Mouse (Mus musculus) liver, embryonic 15.5 days (tissue): ENCODE measurements around the gene Trim54. TPM values are rescaled to one million over a fixed set of nuclear protein-coding genes. Genes with fewer than 3 reads are reported as not detected.

Experiments used
- ATAC-seq: fragments of 200-750 bp; cut with Nextera tagmentation; 2 replicates; pipeline ENCODE4 v1.8.0; 2017; ENCODE audit warnings: moderate number of reproducible peaks, mild to moderate bottlenecking, moderate library complexity; ENCODE audit not compliant: insufficient read depth
- H3K27ac ChIP-seq: fragments of 300-500 bp; sonication (generic); replicated peaks from 2 replicates; pipeline ENCODE4 v1.5.1; 2015; ENCODE audit warnings: mild to moderate bottlenecking, inconsistent platforms
- H3K27me3 ChIP-seq: fragments of 300-500 bp; sonication (generic); 2 replicates; pipeline ENCODE4 v1.6.1; 2015; ENCODE audit warnings: mild to moderate bottlenecking, inconsistent platforms
- H3K36me3 ChIP-seq: fragments of 300-500 bp; sonication (generic); replicated peaks from 2 replicates; pipeline ENCODE4 v1.6.1; 2015; ENCODE audit warnings: moderate library complexity, mild to moderate bottlenecking, inconsistent platforms
- H3K4me1 ChIP-seq: fragments of 300-500 bp; sonication (generic); replicated peaks from 2 replicates; pipeline ENCODE4 v1.6.1; 2015; ENCODE audit warnings: inconsistent platforms
- H3K4me2 ChIP-seq: fragments of 300-500 bp; sonication (generic); 2 replicates; pipeline ENCODE4 v1.6.1; 2015; ENCODE audit warnings: moderate library complexity, mild to moderate bottlenecking, inconsistent platforms
- H3K4me3 ChIP-seq: fragments of 300-500 bp; sonication (generic); replicated peaks from 2 replicates; pipeline ENCODE4 v1.5.1; 2015; ENCODE audit warnings: mild to moderate bottlenecking, inconsistent platforms
- H3K9ac ChIP-seq: fragments of 300-500 bp; sonication (generic); 2 replicates; pipeline ENCODE4 v1.6.1; 2015; ENCODE audit warnings: moderate library complexity, mild to moderate bottlenecking, inconsistent platforms
- H3K9me3 ChIP-seq: fragments of 300-500 bp; sonication (generic); replicated peaks from 2 replicates; pipeline ENCODE4 v1.6.1; 2016; ENCODE audit warnings: inconsistent platforms
- WGBS: fragments of 180-500 bp; shearing (Covaris S2); methylation state at CpG from one replicate; pipeline ENCODE4 v1.1.7; 2015; ENCODE audit warnings: mixed read lengths; ENCODE audit not compliant: insufficient replicate concordance; 5-methylcytosine and 5-hydroxymethylcytosine counted together
- polyA plus RNA-seq: library from polyadenylated mRNA; unstranded; fragments of >200 nt; fragmentation: Nextera tagmentation; extraction: Ambion mirVana; gene quantifications from 2 replicates; pipeline ENCODE4 v1.2.1, GENCODE M21; 2015

Gene Trim54
- polyA plus RNA-seq, 1 experiment from 2014 or later = 1.0 TPM

GRCm38 (mm10) chr5:31108000-31108490 is 8.5 kb upstream of the Trim54 start, which contains the start of gene Slc30a3:
Slc30a3 (minus strand) TSS chr5:31108237.
- no peak for ATAC-seq
- Histone ChIP-seq H3K4me2 (no peak within 1 kb of the TSS), H3K4me3 (no peak within 1 kb of the TSS), H3K27ac (no peak within 1 kb of the TSS), H3K9me3 (no peaks in the 10 kb centered on the region), H3K36me3 (no peaks in the 10 kb centered on the region), H3K27me3 (peaks cover 30% of the 10 kb centered on the region), H3K9ac (no peak within 1 kb of the TSS), H3K4me1 (no peaks in the 10 kb centered on the region)
- WGBS = 85% methylated on average over 18 of the region's 18 CpGs

DNA sequence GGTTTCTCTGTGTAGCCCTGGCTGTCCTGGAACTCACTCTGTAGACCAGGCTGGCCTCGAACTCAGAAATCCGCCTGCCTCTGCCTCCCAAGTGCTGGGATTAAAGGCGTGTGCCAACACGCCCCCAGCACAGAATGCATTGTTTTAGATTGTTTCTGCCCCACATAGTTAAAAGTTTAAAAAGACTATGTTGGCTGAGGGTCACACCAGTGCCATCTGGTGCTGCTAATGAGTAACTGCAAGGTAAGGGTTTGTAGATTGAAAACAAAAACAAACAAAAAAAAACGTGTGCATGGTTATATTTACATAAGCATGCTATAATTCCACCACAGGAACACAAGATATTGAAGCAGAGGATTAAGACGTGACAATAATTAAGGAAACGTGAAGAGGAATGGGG is 5.7 kb upstream of the Trim54 start:
- Histone ChIP-seq H3K4me2 (no peak overlapping the region), H3K27ac (no peak overlapping the region), H3K27me3 (peaks cover 15% of the 10 kb centered on the region), H3K9ac (no peak overlapping the region), H3K4me3 (no peak overlapping the region), H3K36me3 (no peaks in the 10 kb centered on the region), H3K9me3 (no peaks in the 10 kb centered on the region), H3K4me1 (no peaks in the 10 kb centered on the region)
- ATAC-seq = no peak
- WGBS = 14% methylated on average over 7 of the region's 7 CpGs

DNA sequence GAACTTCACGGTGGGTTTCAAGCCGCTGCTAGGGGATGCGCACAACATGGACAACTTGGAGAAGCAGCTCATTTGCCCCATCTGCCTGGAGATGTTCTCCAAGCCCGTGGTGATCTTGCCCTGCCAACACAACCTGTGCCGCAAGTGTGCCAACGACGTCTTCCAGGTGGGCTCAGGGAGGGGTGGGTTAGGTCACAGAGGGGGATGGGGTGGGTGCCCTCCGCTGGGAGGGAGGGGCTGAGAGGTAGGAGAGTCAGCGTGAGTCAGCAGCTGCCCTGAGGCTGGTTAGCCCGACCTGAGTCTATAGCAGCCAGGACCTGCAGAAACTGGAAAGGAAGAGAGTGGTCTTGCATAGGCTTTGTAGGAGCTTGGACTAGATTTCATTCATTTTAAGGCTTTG is 400 bp downstream of the Trim54 start:
- Histone ChIP-seq H3K9me3 (no peaks in the 10 kb centered on the region), H3K4me1 (no peaks in the 10 kb centered on the region), H3K4me2 (no peak overlapping the region), H3K27ac (no peak overlapping the region), H3K36me3 (no peaks in the 10 kb centered on the region), H3K4me3 (no peak overlapping the region), H3K27me3 (peaks cover 10% of the 10 kb centered on the region), H3K9ac (no peak overlapping the region)
- 23% methylated on average over 10 of the region's 10 CpGs for WGBS
- ATAC-seq = no peak

DNA sequence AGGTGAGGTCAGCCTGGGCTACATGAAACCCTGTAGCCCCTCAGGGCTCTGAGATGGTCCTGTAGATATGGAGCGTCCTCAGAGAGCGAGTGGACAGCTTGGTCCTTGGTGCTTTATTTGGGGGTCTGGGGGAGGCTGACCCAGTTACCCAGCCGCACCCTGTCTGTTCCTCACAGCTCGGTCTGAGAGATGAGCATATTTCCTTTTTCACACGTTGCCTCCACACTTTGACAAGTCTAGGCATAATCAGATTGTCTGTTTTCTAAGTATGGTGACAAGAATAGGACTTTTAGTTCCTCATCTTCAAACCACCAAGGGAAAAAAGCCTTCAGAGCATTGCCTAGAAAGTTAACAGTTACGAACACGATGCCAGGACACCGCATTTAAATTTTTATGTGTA is 4.6 kb downstream of the Trim54 start:
- WGBS = 36% methylated on average over 8 of the region's 8 CpGs
- H3K27me3 ChIP-seq = peaks cover 10% of the 10 kb centered on the region
- H3K9me3 ChIP-seq = no peaks in the 10 kb centered on the region
- H3K4me3 ChIP-seq = no peak overlapping the region
- no peaks in the 10 kb centered on the region for H3K36me3 ChIP-seq
- H3K4me1 ChIP-seq = no peaks in the 10 kb centered on the region
- H3K4me2 ChIP-seq = no peak overlapping the region
- H3K27ac ChIP-seq = no peak overlapping the region
- H3K9ac ChIP-seq = no peak overlapping the region
- no peak for ATAC-seq

DNA sequence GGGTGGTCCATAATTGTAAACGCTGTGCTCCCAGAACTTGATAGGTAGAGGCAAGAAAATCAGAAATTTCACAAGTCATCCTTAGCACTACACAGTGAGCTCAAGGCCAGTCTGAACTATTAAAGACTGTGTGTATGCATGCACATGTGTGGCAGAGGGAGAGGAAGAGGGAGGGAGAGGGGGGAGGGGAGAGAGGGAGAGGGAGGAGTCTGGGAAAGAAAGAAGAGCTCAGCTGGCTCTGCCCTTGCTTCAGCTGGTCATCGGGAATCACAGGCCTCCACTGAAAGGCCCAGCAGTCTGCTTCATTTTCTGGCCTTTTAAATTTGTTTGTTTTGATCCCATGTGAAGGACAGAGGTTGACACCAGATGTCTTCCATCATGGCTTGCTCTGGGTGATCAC is 7.0 kb downstream of the Trim54 start:
- ATAC-seq = no peak
- no peaks in the 10 kb centered on the region for H3K9me3 ChIP-seq
- H3K9ac ChIP-seq = no peak overlapping the region

GRCm38 (mm10) chr5:31126050-31126449 is 9.5 kb downstream of the Trim54 start:
- ATAC-seq = no peak
- 28% methylated on average over 5 of the region's 5 CpGs for WGBS
- H3K4me1 ChIP-seq = no peaks in the 10 kb centered on the region

More for the DNA sequence above, 7.0 kb downstream of the Trim54 start:
- Histone ChIP-seq H3K4me3 (no peak overlapping the region), H3K4me1 (no peaks in the 10 kb centered on the region), H3K27me3 (no peaks in the 10 kb centered on the region), H3K27ac (no peak overlapping the region), H3K4me2 (no peak overlapping the region), H3K36me3 (no peaks in the 10 kb centered on the region)
- 40% methylated on average over 2 of the region's 2 CpGs for WGBS

DNA sequence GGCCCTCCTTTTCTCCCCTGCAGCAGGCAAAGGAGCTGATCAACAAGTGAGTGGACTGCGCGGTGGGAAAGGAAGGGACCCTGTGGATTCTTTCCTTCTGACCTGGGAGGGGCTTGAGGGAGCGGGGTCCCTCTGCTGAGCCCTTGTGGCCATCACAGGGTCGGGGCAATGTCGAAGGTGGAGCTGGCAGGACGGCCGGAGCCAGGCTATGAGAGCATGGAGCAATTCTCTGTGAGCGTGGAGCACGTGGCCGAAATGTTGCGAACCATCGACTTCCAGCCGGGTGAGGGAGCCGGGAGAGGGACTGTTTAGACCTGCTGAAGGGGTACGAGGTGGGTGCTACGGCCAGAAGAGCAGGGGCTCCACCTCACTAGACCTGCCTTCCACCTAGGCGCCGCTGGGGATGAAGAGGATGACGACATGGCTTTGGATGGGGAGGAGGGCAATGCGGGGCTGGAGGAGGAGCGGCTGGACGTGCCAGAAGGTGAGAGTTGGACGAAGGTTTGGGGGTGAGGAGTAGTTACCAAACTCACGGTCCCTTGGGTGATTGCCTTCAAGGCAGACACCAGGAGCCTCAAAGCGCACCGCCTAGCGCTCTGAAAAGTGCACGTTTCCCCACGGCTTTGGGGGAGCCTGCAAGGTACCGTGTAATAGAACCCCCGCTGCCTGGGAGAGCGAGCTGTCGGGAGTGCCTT is 20.4 kb downstream of the Trim54 start:
- H3K9me3 ChIP-seq = no peaks in the 10 kb centered on the region
- 2% methylated on average over 33 of the region's 33 CpGs for WGBS
- H3K27ac ChIP-seq = no peak overlapping the region
- ATAC-seq = no peak
- H3K9ac ChIP-seq = no peak overlapping the region
- no peaks in the 10 kb centered on the region for H3K36me3 ChIP-seq
- no peak overlapping the region for H3K4me2 ChIP-seq
- no peak overlapping the region for H3K4me3 ChIP-seq
- H3K27me3 ChIP-seq = peaks cover 71% of the 10 kb centered on the region
- H3K4me1 ChIP-seq = 0 out of 2 replicates have a peak, but pooled peaks cover 3% of the 10 kb centered on the region

More at GRCm38 (mm10) chr5:31126050-31126449, 9.5 kb downstream of the Trim54 start:
- Histone ChIP-seq H3K9ac (no peak overlapping the region), H3K27me3 (peaks cover 15% of the 10 kb centered on the region), H3K4me3 (no peak overlapping the region), H3K36me3 (no peaks in the 10 kb centered on the region), H3K4me2 (no peak overlapping the region), H3K9me3 (no peaks in the 10 kb centered on the region), H3K27ac (no peak overlapping the region)

- Histone ChIP-seq H3K9me3 (no peaks in the 10 kb centered on the region), H3K36me3 (no peaks in the 10 kb centered on the region), H3K27me3 (peaks cover 71% of the 10 kb centered on the region), H3K4me2 (no peak overlapping the region), H3K9ac (no peak overlapping the region), H3K4me1 (0 out of 2 replicates have a peak, but pooled peaks cover 3% of the 10 kb centered on the region), H3K27ac (no peak overlapping the region), H3K4me3 (no peak overlapping the region)
- 4% methylated on average over 13 of the region's 13 CpGs for WGBS
- no peak for ATAC-seq
Observed at GRCm38 (mm10) chr5:31137658-31138057, 21.1 kb downstream of the Trim54 start.

GRCm38 (mm10) chr5:31138241-31138967 is 21.9 kb downstream of the Trim54 start, which contains the start of gene Ucn:
Ucn (minus strand) TSS chr5:31138829.
- no peak within 1 kb of the TSS for H3K4me3 ChIP-seq
- H3K4me2 ChIP-seq = no peak within 1 kb of the TSS

DNA sequence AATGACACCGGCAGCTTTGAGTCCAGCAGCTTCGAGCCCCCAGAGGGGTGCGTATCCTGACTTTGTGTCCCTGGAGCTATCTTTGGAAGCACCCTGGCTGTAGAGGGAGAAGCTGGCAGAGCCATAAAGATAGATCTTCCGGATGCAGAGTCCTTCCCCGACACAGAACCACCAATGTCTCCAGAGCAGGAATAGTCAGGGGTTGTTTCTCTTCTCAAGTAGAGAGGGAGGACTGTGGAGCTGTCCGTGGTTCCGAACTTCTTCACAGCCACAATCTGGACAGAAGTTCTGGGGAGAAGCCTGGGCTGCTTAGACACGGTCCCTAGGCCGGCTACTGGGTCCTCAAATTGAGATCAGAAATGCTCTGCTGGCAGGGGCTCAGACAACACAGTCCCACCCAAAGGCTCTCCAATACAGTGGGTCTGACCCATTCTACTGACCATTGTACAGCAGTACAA is 22.5 kb downstream of the Trim54 start:
- H3K27me3 ChIP-seq = peaks cover 63% of the 10 kb centered on the region
- 12% methylated on average over 9 of the region's 9 CpGs for WGBS
- no peak overlapping the region for H3K4me2 ChIP-seq
- no peak for ATAC-seq
- H3K4me3 ChIP-seq = no peak overlapping the region
- 0 out of 2 replicates have a peak, but pooled peaks cover 3% of the 10 kb centered on the region for H3K4me1 ChIP-seq
- H3K27ac ChIP-seq = no peak overlapping the region
- 0 out of 2 replicates have a peak, but pooled peaks cover 4% of the 10 kb centered on the region for H3K36me3 ChIP-seq
- no peaks in the 10 kb centered on the region for H3K9me3 ChIP-seq
- no peak overlapping the region for H3K9ac ChIP-seq

More at GRCm38 (mm10) chr5:31138241-31138967, 21.9 kb downstream of the Trim54 start, which contains the start of gene Ucn:
- ATAC-seq = no peak
- WGBS = 3% methylated on average over 52 of the region's 52 CpGs
- H3K9ac ChIP-seq = no peak within 1 kb of the TSS
- H3K4me1 ChIP-seq = 0 out of 2 replicates have a peak, but pooled peaks cover 3% of the 10 kb centered on the region
- H3K27ac ChIP-seq = no peak within 1 kb of the TSS
- H3K36me3 ChIP-seq = 0 out of 2 replicates have a peak, but pooled peaks cover 3% of the 10 kb centered on the region
- H3K9me3 ChIP-seq = no peaks in the 10 kb centered on the region
- H3K27me3 ChIP-seq = peaks cover 69% of the 10 kb centered on the region

DNA sequence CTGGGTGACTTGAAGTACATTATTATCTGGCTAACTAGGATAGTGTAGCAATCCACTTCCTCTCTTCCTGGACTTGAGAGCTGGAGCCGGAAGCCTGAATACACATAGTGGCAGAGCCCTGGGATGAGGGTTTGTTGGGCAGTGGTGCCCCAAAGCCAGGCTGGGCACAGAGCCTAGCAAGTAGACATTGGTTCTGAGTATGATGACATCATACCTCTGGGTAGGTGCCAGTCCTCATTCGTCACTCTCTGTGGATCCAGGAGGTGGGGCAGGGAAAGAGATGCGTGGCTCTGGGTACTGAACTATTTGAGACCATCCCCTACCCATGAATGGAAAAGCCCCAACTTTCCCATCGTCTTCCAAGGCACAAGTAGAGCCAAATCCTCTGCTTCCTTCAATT is 33.3 kb downstream of the Trim54 start:
- no peak overlapping the region for H3K27ac ChIP-seq
- no peaks in the 10 kb centered on the region for H3K9me3 ChIP-seq
- peaks cover 18% of the 10 kb centered on the region for H3K4me1 ChIP-seq
- H3K4me2 ChIP-seq = no peak overlapping the region
- H3K27me3 ChIP-seq = no peaks in the 10 kb centered on the region
- no peak overlapping the region for H3K4me3 ChIP-seq
- ATAC-seq = no peak
- 75% methylated on average over 4 of the region's 4 CpGs for whole genome bisulfite sequencing
- no peak overlapping the region for H3K9ac ChIP-seq
- H3K36me3 ChIP-seq = no peaks in the 10 kb centered on the region
